Mouse (Mus musculus) small intestine, adult 2 months (tissue): ENCODE results near the gene Clcnkb. TPM values are rescaled to one million over a fixed set of nuclear protein-coding genes. Genes with fewer than 3 reads are reported as not detected.

Experiments
- H3K27ac ChIP-seq: fragments of 200-500 bp; 2 replicates; pipeline ENCODE4 v1.5.1; 2012; ENCODE audit warnings: low read depth, low read length, control low read depth, inconsistent platforms; ENCODE audit not compliant: insufficient read depth
- H3K27me3 ChIP-seq: fragments of 200-500 bp; 2 replicates; pipeline ENCODE4 v1.6.1; 2012; ENCODE audit warnings: mild to moderate bottlenecking, moderate library complexity, low read length, inconsistent platforms; ENCODE audit not compliant: control insufficient read depth, insufficient read depth
- H3K36me3 ChIP-seq: fragments of 200-500 bp; 2 replicates; pipeline ENCODE4 v1.6.1; 2012; ENCODE audit warnings: mild to moderate bottlenecking, low read length, control low read depth, inconsistent platforms; ENCODE audit not compliant: control insufficient read depth, insufficient read depth
- H3K4me1 ChIP-seq: fragments of 200-500 bp; 2 replicates; pipeline ENCODE4 v1.6.1; 2012; ENCODE audit warnings: low read length, inconsistent platforms, mixed read lengths; ENCODE audit not compliant: control insufficient read depth, insufficient read depth, insufficient read length
- H3K4me3 ChIP-seq: fragments of 200-500 bp; 2 replicates; pipeline ENCODE4 v1.5.1; 2012; ENCODE audit warnings: low read depth, mild to moderate bottlenecking, control low read depth, inconsistent platforms, low read length, moderate library complexity
- CTCF ChIP-seq: fragments of 200-500 bp; IDR thresholded peaks from 2 replicates; pipeline ENCODE4 v1.5.1; 2012; ENCODE audit warnings: low read depth, mild to moderate bottlenecking, control low read depth, inconsistent platforms, low read length, moderate library complexity, mixed read lengths; ENCODE audit not compliant: insufficient replicate concordance, insufficient read length; ENCODE audit errors: extremely low read depth
- POLR2A ChIP-seq: fragments of 200-500 bp; IDR thresholded peaks from 2 replicates; pipeline ENCODE4 v1.6.1; 2012; ENCODE audit warnings: low read depth, mild to moderate bottlenecking, control low read depth, inconsistent platforms, low read length, moderate library complexity
- WGBS: fragments of 180-500 bp; shearing (Covaris S2); methylation state at CpG from one replicate; pipeline ENCODE4 v1.1.7; 2018; 5-methylcytosine and 5-hydroxymethylcytosine counted together
- polyA plus RNA-seq: library from polyadenylated mRNA; depleted of rRNA; stranded (reverse); fragments of >200 nt; gene quantifications from 2 replicates; pipeline ENCODE4 v1.2.3, GENCODE M21; 2012

Clcnkb gene
- polyA plus RNA-seq, 1 experiment = not detected

GRCm38 (mm10) chr4:141405314-141405622 is 10.5 kb downstream of the Clcnkb start:
- Histone ChIP-seq H3K27me3 (no peaks in the 10 kb centered on the region), H3K4me1 (peaks cover 13% of the 10 kb centered on the region), H3K27ac (no peak overlapping the region), H3K36me3 (no peaks in the 10 kb centered on the region), H3K4me3 (no peak overlapping the region)
- 66% methylated on average over 3 of the region's 3 CpGs for WGBS
- TF ChIP-seq CTCF (no peak), POLR2A (no peak)

DNA sequence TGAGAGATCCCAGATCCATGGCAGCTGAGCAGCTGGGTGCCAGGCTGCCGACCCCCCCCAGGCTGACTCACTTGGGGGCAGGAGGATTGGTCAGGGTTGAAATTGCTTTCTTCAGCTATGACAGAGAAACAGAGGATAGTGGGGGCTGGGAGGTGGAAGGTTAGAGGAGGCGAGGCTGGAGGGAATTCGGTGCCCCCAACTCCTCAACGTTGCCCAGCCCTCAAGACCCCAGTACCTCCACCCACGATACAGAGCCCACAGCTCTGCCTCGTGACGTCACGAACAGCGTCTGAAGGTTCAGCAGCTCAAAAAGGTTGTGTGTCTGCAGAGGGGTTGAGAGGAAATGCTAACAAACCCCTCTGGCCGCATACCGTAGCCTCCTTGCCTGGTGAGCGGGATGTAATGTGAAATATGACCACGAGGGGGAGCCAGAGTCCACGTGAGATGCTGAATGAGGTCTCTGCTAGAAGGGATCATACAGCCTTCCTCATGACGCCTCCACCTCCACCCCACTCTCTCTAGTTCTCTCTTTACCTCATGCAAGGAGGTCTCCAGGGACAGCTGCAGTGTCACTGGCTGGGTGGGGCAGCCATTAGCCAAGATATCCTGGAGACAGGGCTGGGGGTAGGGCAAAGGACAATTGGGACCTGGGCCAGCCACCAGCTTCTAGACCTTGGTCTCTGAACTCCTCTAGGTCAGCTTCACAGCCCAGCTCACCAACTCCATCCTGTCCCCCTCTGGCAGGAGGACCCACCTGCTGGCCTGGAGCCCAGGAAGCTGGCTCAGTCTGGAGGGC is 11.1 kb downstream of the Clcnkb start:
- H3K27ac ChIP-seq = no peak overlapping the region
- peaks cover 13% of the 10 kb centered on the region for H3K4me1 ChIP-seq
- no peaks in the 10 kb centered on the region for H3K27me3 ChIP-seq
- no peaks in the 10 kb centered on the region for H3K36me3 ChIP-seq
- 14% methylated on average over 15 of the region's 15 CpGs for WGBS
- TF ChIP-seq POLR2A (no peak), CTCF (peak; percentile 95)
- H3K4me3 ChIP-seq = no peak overlapping the region

DNA sequence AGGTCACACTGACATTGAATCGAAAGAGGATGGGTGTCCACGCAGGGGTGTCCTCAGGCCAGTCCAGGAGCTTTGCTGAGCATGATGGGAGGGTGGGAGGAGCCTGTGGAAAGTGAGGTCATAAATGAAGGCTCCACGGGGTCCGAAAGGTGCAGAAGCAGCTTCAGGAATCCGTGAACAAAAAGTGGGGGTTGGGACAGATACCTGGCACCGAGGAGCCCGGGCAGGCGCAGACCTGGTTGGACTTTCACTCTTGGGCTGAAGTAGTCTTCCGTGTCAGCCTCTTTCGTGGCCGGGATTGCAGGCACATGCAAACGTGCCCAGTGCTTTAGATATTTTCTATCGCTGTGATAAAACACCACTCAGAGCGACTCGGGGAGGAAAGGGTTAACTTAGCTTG is 15.6 kb downstream of the Clcnkb start:
- TF ChIP-seq CTCF (no peak), POLR2A (no peak)
- Histone ChIP-seq H3K4me3 (no peak overlapping the region), H3K36me3 (no peaks in the 10 kb centered on the region), H3K27ac (no peak overlapping the region), H3K4me1 (peaks cover 6% of the 10 kb centered on the region), H3K27me3 (no peaks in the 10 kb centered on the region)
- WGBS = 78% methylated on average over 15 of the region's 15 CpGs

- Histone ChIP-seq H3K27ac (no peak within 1 kb of the TSS), H3K4me1 (no peaks in the 10 kb centered on the region; the same call in 1 of the 2 replicates), H3K36me3 (no peaks in the 10 kb centered on the region), H3K4me3 (no peak within 1 kb of the TSS), H3K27me3 (no peaks in the 10 kb centered on the region)
- TF ChIP-seq CTCF (no peak), POLR2A (no peak)
- WGBS = 40% methylated on average over 12 of the region's 12 CpGs
These were observed 17.3 kb downstream of the Clcnkb start, which contains the start of gene Clcnka for GRCm38 (mm10) chr4:141398545-141398944. Gene Clcnka, minus strand, starts transcription at chr4:141398724.

GRCm38 (mm10) chr4:141397861-141398260 is 18.0 kb downstream of the Clcnkb start:
- Histone ChIP-seq H3K4me1 (no peaks in the 10 kb centered on the region; the same call in 1 of the 2 replicates), H3K27ac (no peak overlapping the region), H3K36me3 (no peaks in the 10 kb centered on the region), H3K4me3 (no peak overlapping the region), H3K27me3 (no peaks in the 10 kb centered on the region)
- WGBS = 84% methylated on average over 12 of the region's 12 CpGs
- TF ChIP-seq CTCF (no peak), POLR2A (no peak)

DNA sequence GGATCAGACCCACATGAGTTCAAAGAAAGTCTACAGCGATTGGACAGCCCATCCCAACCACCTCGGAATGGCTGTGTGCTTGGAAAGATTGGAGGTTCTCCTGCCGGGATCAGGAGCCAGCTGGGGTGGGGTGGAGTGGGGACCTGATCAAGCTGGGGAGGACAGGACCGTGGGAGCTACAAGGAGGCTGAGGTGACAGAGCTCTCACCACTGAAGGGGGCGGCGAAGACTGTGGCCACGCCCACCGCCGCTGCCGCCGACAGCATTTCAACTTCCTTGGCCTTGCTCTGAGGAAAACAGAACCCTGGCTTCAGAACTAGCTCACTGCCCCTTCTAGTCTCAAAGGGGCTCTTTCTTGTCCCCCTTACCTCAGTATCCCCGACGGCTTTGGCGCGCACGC is 21.1 kb downstream of the Clcnkb start:
- no peaks in the 10 kb centered on the region for H3K36me3 ChIP-seq
- H3K4me3 ChIP-seq = no peak overlapping the region
- TF ChIP-seq CTCF (no peak), POLR2A (no peak)
- WGBS = 19% methylated on average over 16 of the region's 16 CpGs
- H3K27ac ChIP-seq = no peak overlapping the region
- no peaks in the 10 kb centered on the region; the same call in 1 of the 2 replicates for H3K4me1 ChIP-seq
- no peaks in the 10 kb centered on the region for H3K27me3 ChIP-seq

DNA sequence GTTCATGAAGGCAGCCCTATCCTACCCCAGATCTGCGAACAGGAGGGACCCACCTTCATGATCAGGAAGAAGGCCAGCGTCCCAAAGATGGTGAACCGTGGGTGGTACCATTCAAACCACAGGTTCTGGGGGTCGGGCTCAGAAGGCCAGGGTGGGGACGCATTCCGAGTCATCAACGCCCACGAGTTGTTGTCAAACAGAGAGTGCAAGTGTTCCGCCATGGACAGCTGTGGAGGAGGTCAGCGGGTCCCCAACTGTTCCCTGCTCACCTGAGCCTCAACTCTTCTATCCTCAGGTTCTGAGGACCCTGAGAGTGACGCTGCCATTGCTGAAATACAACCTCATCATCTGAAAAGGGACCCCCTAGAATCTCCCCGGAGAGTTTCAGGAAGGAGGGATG is 24.5 kb downstream of the Clcnkb start:
- WGBS = 70% methylated on average over 12 of the region's 12 CpGs
- no peak for TF ChIP-seq CTCF
- no peak for TF ChIP-seq POLR2A
- Histone ChIP-seq H3K27ac (no peak overlapping the region), H3K4me1 (no peaks in the 10 kb centered on the region; the same call in none of the 2 replicates), H3K4me3 (no peak overlapping the region), H3K27me3 (no peaks in the 10 kb centered on the region), H3K36me3 (no peaks in the 10 kb centered on the region)
